Mouse (Mus musculus): Measurements from ENCODE around the gene Pdia5. TPM values are rescaled to one million over a fixed set of nuclear protein-coding genes. Genes with fewer than 3 reads are reported as not detected.

Gene Pdia5
- polyA plus RNA-seq, 1 experiment: 20.2 TPM

DNA sequence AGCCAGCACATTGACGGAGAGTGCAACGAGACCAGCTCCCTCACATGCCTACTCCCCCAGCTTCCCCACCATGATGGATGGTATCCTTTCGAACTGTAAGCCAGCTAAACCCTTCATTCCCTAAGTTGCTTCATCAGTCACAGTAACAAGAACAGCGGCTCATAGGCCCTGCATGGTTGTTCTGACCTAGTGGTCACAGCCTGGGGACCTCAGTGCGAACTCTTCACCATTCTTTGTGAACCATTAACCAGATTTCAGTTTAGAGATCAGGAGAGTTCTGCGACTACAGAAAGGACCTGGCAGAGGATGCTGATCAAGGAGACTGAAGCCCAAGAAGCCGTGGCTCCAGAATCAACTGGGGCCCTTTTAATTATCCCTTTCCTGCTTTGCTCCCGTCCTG, 13.6 kb upstream of the Pdia5 start:
- no peaks in the 10 kb centered on the region for H3K9me3 ChIP-seq (replicated peaks; ENCODE audit: control insufficient read depth, insufficient read depth, low read length, poor library complexity, severe bottlenecking)
- H3K36me3 ChIP-seq (ENCODE audit: control insufficient read depth, insufficient read depth, low read length, poor library complexity, severe bottlenecking): no peaks in the 10 kb centered on the region
- no peaks in the 10 kb centered on the region for H3K27me3 ChIP-seq (ENCODE audit: control insufficient read depth, insufficient read depth, low read length, poor library complexity, severe bottlenecking)
- H3K27ac ChIP-seq (ENCODE audit: insufficient read depth, low read length): no peak overlapping the region
- TF ChIP-seq CTCF (IDR thresholded peaks at IDR 0.05; ENCODE audit: low read depth, low read length) (no peak), EP300 (IDR thresholded peaks at IDR 0.05; ENCODE audit: insufficient read depth, low read depth, low read length) (no peak), POLR2A (IDR thresholded peaks at IDR 0.05; ENCODE audit: insufficient read depth, low read length) (no peak)
- no peaks in the 10 kb centered on the region for H3K4me1 ChIP-seq (ENCODE audit: control insufficient read depth, insufficient read depth, low read length)
- no peak overlapping the region for H3K4me3 ChIP-seq (ENCODE audit: low read depth, low read length)
- no peak overlapping the region for H3K9ac ChIP-seq (ENCODE audit: low read depth, poor library complexity, severe bottlenecking)

DNA sequence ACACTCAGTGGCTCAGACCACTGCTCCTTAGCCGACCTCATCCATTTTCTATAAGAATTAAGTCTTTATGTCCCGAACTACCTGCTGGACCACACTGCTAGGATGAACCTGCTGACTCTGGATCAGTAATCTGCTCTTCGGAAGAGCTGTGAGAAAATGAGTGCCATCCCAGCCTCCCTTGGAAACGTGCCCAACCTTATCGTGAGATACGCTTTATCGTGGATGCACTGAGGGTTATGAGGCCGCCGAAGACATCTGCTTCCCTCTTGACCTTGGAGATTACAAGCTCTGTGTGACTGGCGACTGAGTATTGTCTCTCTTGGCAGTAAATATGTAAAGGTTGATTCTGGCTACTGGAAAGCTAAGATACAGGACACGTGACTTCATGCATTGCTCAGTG, 11.8 kb upstream of the Pdia5 start:
- Histone ChIP-seq H3K9ac (ENCODE audit: low read depth, poor library complexity, severe bottlenecking) (no peak overlapping the region), H3K36me3 (ENCODE audit: control insufficient read depth, insufficient read depth, low read length, poor library complexity, severe bottlenecking) (no peaks in the 10 kb centered on the region), H3K4me1 (ENCODE audit: control insufficient read depth, insufficient read depth, low read length) (no peaks in the 10 kb centered on the region), H3K9me3 (replicated peaks; ENCODE audit: control insufficient read depth, insufficient read depth, low read length, poor library complexity, severe bottlenecking) (no peaks in the 10 kb centered on the region), H3K27ac (ENCODE audit: insufficient read depth, low read length) (no peak overlapping the region), H3K4me3 (ENCODE audit: low read depth, low read length) (no peak overlapping the region), H3K27me3 (ENCODE audit: control insufficient read depth, insufficient read depth, low read length, poor library complexity, severe bottlenecking) (no peaks in the 10 kb centered on the region)
- no peak for TF ChIP-seq CTCF (IDR thresholded peaks at IDR 0.05; ENCODE audit: low read depth, low read length)
- no peak for TF ChIP-seq EP300 (IDR thresholded peaks at IDR 0.05; ENCODE audit: insufficient read depth, low read depth, low read length)
- no peak for TF ChIP-seq POLR2A (IDR thresholded peaks at IDR 0.05; ENCODE audit: insufficient read depth, low read length)

DNA sequence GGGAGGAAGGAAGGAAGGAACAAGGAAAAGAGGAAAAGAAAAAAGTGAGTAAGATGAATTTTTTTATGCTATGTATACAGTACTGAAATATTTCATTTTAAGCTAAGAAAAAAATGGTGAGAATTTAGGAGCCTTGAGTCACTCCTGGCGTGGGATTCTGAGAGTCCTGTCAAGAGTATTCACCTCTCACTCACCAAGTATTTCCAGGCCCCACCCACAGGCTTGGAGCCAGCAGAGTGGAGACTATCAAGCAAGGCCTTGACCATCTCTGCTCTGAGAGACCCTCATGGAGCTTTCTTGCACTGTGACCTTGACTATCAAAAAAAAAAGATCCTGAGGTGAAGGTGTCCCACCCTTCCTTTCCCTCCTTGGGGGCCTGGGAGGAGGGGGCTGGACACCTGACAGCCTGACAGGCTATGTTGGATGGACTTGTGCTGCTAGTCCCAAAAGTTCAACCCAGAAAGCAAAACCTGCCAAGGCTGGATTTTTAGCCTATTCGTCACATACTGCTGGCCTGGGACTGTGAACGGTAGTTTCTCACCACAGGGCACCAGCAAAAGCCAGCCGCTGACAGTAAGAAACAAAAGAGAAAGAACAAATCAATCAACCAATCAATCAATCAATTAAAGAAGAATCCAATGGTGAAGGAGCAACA, 10.6 kb upstream of the Pdia5 start:
- Histone ChIP-seq H3K27ac (ENCODE audit: insufficient read depth, low read length) (no peak overlapping the region), H3K4me1 (ENCODE audit: control insufficient read depth, insufficient read depth, low read length) (no peaks in the 10 kb centered on the region), H3K27me3 (ENCODE audit: control insufficient read depth, insufficient read depth, low read length, poor library complexity, severe bottlenecking) (no peaks in the 10 kb centered on the region), H3K36me3 (ENCODE audit: control insufficient read depth, insufficient read depth, low read length, poor library complexity, severe bottlenecking) (no peaks in the 10 kb centered on the region), H3K9me3 (replicated peaks; ENCODE audit: control insufficient read depth, insufficient read depth, low read length, poor library complexity, severe bottlenecking) (no peaks in the 10 kb centered on the region), H3K4me3 (ENCODE audit: low read depth, low read length) (no peak overlapping the region), H3K9ac (ENCODE audit: low read depth, poor library complexity, severe bottlenecking) (no peak overlapping the region)
- no peak for TF ChIP-seq CTCF (IDR thresholded peaks at IDR 0.05; ENCODE audit: low read depth, low read length)
- no peak for TF ChIP-seq POLR2A (IDR thresholded peaks at IDR 0.05; ENCODE audit: insufficient read depth, low read length)
- no peak for TF ChIP-seq EP300 (IDR thresholded peaks at IDR 0.05; ENCODE audit: insufficient read depth, low read depth, low read length)

DNA sequence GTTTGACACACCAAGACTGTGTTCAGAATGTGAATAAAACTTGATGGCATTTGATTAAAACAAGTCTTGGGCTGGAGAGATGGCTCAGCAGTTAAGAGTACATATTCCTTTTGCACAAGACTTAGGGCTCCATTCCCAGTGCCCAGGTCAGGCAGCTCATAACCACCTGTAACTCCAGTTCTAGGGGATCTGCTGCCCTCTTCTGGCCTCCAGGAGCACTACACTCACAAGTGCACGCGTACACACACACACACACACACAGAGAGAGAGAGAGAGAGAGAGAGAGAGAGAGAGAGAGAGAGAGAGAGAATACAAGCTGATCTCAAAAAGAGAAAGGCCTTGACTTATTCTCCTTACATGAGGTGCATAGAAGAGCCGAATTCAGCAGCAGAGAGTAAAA, 9.7 kb upstream of the Pdia5 start:
- Histone ChIP-seq H3K27ac (ENCODE audit: insufficient read depth, low read length) (no peak overlapping the region), H3K4me1 (ENCODE audit: control insufficient read depth, insufficient read depth, low read length) (no peaks in the 10 kb centered on the region), H3K36me3 (ENCODE audit: control insufficient read depth, insufficient read depth, low read length, poor library complexity, severe bottlenecking) (no peaks in the 10 kb centered on the region), H3K9ac (ENCODE audit: low read depth, poor library complexity, severe bottlenecking) (no peak overlapping the region), H3K9me3 (replicated peaks; ENCODE audit: control insufficient read depth, insufficient read depth, low read length, poor library complexity, severe bottlenecking) (no peaks in the 10 kb centered on the region), H3K27me3 (ENCODE audit: control insufficient read depth, insufficient read depth, low read length, poor library complexity, severe bottlenecking) (no peaks in the 10 kb centered on the region), H3K4me3 (ENCODE audit: low read depth, low read length) (no peak overlapping the region)
- TF ChIP-seq EP300 (IDR thresholded peaks at IDR 0.05; ENCODE audit: insufficient read depth, low read depth, low read length) (no peak), POLR2A (IDR thresholded peaks at IDR 0.05; ENCODE audit: insufficient read depth, low read length) (no peak), CTCF (IDR thresholded peaks at IDR 0.05; ENCODE audit: low read depth, low read length) (no peak)

DNA sequence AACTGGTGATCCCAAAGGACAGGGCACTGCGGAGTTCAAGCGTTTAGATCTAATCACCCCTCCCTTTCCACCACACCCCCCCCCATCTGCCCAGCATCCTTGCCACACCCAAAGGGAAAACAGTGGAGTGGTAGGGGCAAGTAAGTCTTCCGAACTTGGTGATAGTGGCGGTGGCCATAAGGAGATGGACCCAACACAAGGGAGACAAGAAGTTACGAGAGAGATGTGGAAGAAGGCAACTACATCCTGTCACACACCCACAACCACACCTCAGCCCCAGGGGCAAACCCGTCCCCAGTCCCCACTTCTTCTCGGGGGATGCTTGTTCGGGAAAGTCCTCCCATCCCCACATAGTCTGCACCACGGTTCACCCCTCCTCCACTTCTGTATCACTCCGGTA, 880 bp downstream of the Pdia5 start:
- peak overlapping the region; percentile 69 for H3K9ac ChIP-seq (ENCODE audit: low read depth, poor library complexity, severe bottlenecking)
- TF ChIP-seq CTCF (IDR thresholded peaks at IDR 0.05; ENCODE audit: low read depth, low read length): no peak
- TF ChIP-seq EP300 (IDR thresholded peaks at IDR 0.05; ENCODE audit: insufficient read depth, low read depth, low read length): no peak
- no peak for TF ChIP-seq POLR2A (IDR thresholded peaks at IDR 0.05; ENCODE audit: insufficient read depth, low read length)
- H3K36me3 ChIP-seq (ENCODE audit: control insufficient read depth, insufficient read depth, low read length, poor library complexity, severe bottlenecking): no peaks in the 10 kb centered on the region
- H3K27ac ChIP-seq (ENCODE audit: insufficient read depth, low read length): no peak overlapping the region
- peak overlapping the region; percentile 78 for H3K4me3 ChIP-seq (ENCODE audit: low read depth, low read length)
- H3K9me3 ChIP-seq (replicated peaks; ENCODE audit: control insufficient read depth, insufficient read depth, low read length, poor library complexity, severe bottlenecking): no peaks in the 10 kb centered on the region
- peaks cover 2% of the 10 kb centered on the region for H3K4me1 ChIP-seq (ENCODE audit: control insufficient read depth, insufficient read depth, low read length)
- no peaks in the 10 kb centered on the region for H3K27me3 ChIP-seq (ENCODE audit: control insufficient read depth, insufficient read depth, low read length, poor library complexity, severe bottlenecking)

DNA sequence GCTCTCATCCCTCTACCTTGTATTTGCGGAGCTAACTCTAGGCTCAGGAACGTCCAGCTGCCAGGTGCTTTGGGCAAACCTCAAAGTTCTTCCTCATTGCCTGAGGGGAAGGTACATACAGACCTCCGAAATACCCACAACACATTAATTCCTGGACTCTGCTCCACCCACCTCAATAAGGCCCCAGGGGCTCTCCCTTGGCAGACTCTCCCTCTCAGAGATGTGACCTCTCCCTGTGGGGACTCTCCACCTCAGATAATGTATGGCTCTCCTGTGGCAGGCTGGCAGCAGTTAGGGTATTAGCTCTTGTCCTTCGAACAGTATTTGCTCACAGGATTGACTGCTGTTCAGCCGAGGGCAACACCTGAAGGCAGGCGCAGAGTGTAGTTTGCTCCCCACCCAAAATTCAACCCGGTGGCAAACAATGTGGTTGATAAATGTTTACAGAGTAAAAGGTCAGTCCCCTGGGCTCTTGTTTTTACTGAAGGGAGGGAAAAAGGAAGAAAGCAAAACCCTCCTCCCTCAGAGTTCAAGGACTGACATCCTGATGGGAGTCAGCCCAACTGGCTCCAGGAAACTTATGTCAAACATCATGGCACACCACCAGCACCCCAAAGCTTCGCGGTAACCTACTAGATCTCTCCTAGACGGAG, 1.5 kb downstream of the Pdia5 start:
- Histone ChIP-seq H3K27ac (ENCODE audit: insufficient read depth, low read length) (no peak overlapping the region), H3K9ac (ENCODE audit: low read depth, poor library complexity, severe bottlenecking) (no peak overlapping the region), H3K27me3 (ENCODE audit: control insufficient read depth, insufficient read depth, low read length, poor library complexity, severe bottlenecking) (no peaks in the 10 kb centered on the region), H3K4me3 (ENCODE audit: low read depth, low read length) (no peak overlapping the region), H3K36me3 (ENCODE audit: control insufficient read depth, insufficient read depth, low read length, poor library complexity, severe bottlenecking) (no peaks in the 10 kb centered on the region), H3K9me3 (replicated peaks; ENCODE audit: control insufficient read depth, insufficient read depth, low read length, poor library complexity, severe bottlenecking) (no peaks in the 10 kb centered on the region), H3K4me1 (ENCODE audit: control insufficient read depth, insufficient read depth, low read length) (peaks cover 2% of the 10 kb centered on the region)
- TF ChIP-seq POLR2A (IDR thresholded peaks at IDR 0.05; ENCODE audit: insufficient read depth, low read length) (no peak), EP300 (IDR thresholded peaks at IDR 0.05; ENCODE audit: insufficient read depth, low read depth, low read length) (no peak), CTCF (IDR thresholded peaks at IDR 0.05; ENCODE audit: low read depth, low read length) (no peak)
